Mouse (Mus musculus) neural tube, embryonic 14.5 days (tissue): ENCODE measurements around the gene Adra2c. TPM values are rescaled to one million over a fixed set of nuclear protein-coding genes. Genes with fewer than 3 reads are reported as not detected.

ENCODE experiments used
- ATAC-seq: fragments of 200-750 bp; cut with Nextera tagmentation; 2 replicates; pipeline ENCODE4 v1.8.0; 2017; ENCODE audit warnings: low read depth, mild to moderate bottlenecking, moderate TSS enrichment, moderate library complexity
- H3K27ac ChIP-seq: fragments of 300-500 bp; sonication (generic); 2 replicates; pipeline ENCODE4 v1.5.1; 2014; ENCODE audit warnings: low read depth, mild to moderate bottlenecking, control low read depth, low read length, moderate library complexity, mixed read lengths
- H3K27me3 ChIP-seq: fragments of 300-500 bp; sonication (generic); 2 replicates; pipeline ENCODE4 v1.6.1; 2014; ENCODE audit warnings: low read length; ENCODE audit not compliant: control insufficient read depth, insufficient read depth
- H3K36me3 ChIP-seq: fragments of 300-500 bp; sonication (generic); 2 replicates; pipeline ENCODE4 v1.6.1; 2014; ENCODE audit warnings: low read length, mixed read lengths; ENCODE audit not compliant: control insufficient read depth, insufficient read depth
- H3K4me1 ChIP-seq: fragments of 300-500 bp; sonication (generic); 2 replicates; pipeline ENCODE4 v1.6.1; 2014; ENCODE audit warnings: low read length; ENCODE audit not compliant: control insufficient read depth, insufficient read depth
- H3K4me2 ChIP-seq: fragments of 300-500 bp; sonication (generic); 2 replicates; pipeline ENCODE4 v1.6.1; 2014; ENCODE audit warnings: mild to moderate bottlenecking, low read depth, low read length, control low read depth
- H3K4me3 ChIP-seq: fragments of 300-500 bp; sonication (generic); 2 replicates; pipeline ENCODE4 v1.5.1; 2014; ENCODE audit warnings: low read depth, low read length, control low read depth, mixed read lengths
- H3K9ac ChIP-seq: fragments of 300-500 bp; sonication (generic); replicated peaks from 2 replicates; pipeline ENCODE4 v1.6.1; 2014; ENCODE audit warnings: low read depth, mild to moderate bottlenecking, control low read depth, low read length, mixed read lengths
- H3K9me3 ChIP-seq: fragments of 300-500 bp; sonication (generic); 2 replicates; pipeline ENCODE4 v1.6.1; 2016; ENCODE audit warnings: low read length; ENCODE audit not compliant: control insufficient read depth
- WGBS: fragments of 180-500 bp; shearing (Covaris S2); extraction: QIAGEN DNeasy Blood & Tissue Kit; methylation state at CpG from one replicate; pipeline ENCODE4 v1.1.7; 2014; 5-methylcytosine and 5-hydroxymethylcytosine counted together
- polyA plus RNA-seq: library from polyadenylated mRNA; unstranded; fragments of >200 nt; fragmentation: Nextera tagmentation; extraction: Ambion mirVana; gene quantifications from 2 replicates; pipeline ENCODE4 v1.2.1, GENCODE M21; 2014

Gene Adra2c
- polyA plus RNA-seq, 1 experiment from 2014 or later = 0.99 TPM

- no peak overlapping the region for H3K27ac ChIP-seq
- H3K4me2 ChIP-seq = no peak overlapping the region
- H3K27me3 ChIP-seq = no peaks in the 10 kb centered on the region
- no peaks in the 10 kb centered on the region for H3K4me1 ChIP-seq
- no peak overlapping the region for H3K9ac ChIP-seq
- WGBS = 30% methylated on average over 3 of the region's 3 CpGs
- no peaks in the 10 kb centered on the region for H3K9me3 ChIP-seq
- no peak overlapping the region for H3K4me3 ChIP-seq
- no peak for ATAC-seq
- no peaks in the 10 kb centered on the region for H3K36me3 ChIP-seq
Observed at GRCm38 (mm10) chr5:35299621-35300020, 21.5 kb downstream of the Adra2c start.

- Histone ChIP-seq H3K4me3 (no peak overlapping the region), H3K4me1 (no peaks in the 10 kb centered on the region), H3K27me3 (no peaks in the 10 kb centered on the region), H3K9me3 (no peaks in the 10 kb centered on the region), H3K9ac (no peak overlapping the region), H3K36me3 (no peaks in the 10 kb centered on the region), H3K27ac (no peak overlapping the region), H3K4me2 (no peak overlapping the region)
- ATAC-seq = no peak
- WGBS = 87% methylated on average over 3 of the region's 3 CpGs
Observed at GRCm38 (mm10) chr5:35304191-35304590, 26.1 kb downstream of the Adra2c start.

DNA sequence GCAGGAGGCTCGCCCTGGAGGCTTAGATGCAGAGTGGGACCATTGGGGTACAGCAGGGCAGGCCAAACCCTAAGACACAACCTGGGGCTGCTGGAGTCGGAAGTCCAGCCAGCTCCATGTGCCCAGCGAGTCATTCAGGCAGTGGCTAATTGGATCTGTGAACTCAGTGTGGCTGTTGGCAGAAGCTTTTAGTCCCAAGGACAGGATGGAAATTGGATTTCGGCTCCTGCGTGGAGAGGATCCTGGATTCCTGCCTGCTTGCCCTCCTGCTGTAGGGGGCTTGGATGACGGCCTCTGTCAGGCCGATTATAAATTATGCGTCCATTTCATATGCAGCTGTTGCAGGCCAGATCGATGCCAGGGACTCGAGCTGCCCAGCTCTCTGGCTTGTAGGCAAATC, 27.2 kb downstream of the Adra2c start:
- H3K27ac ChIP-seq = no peak overlapping the region
- no peaks in the 10 kb centered on the region for H3K27me3 ChIP-seq
- H3K36me3 ChIP-seq = no peaks in the 10 kb centered on the region
- 75% methylated on average over 10 of the region's 10 CpGs for WGBS
- H3K4me2 ChIP-seq = no peak overlapping the region
- no peak overlapping the region for H3K9ac ChIP-seq
- ATAC-seq = no peak
- no peaks in the 10 kb centered on the region for H3K9me3 ChIP-seq
- H3K4me3 ChIP-seq = no peak overlapping the region
- no peaks in the 10 kb centered on the region for H3K4me1 ChIP-seq

- Histone ChIP-seq H3K36me3 (no peaks in the 10 kb centered on the region), H3K27ac (no peak overlapping the region), H3K9ac (no peak overlapping the region), H3K4me3 (no peak overlapping the region), H3K9me3 (no peaks in the 10 kb centered on the region), H3K27me3 (no peaks in the 10 kb centered on the region), H3K4me1 (no peaks in the 10 kb centered on the region), H3K4me2 (no peak overlapping the region)
- 90% methylated on average over 1 of the region's 1 CpGs for WGBS
- ATAC-seq = no peak
Observed at GRCm38 (mm10) chr5:35306692-35307091, 28.6 kb downstream of the Adra2c start.

DNA sequence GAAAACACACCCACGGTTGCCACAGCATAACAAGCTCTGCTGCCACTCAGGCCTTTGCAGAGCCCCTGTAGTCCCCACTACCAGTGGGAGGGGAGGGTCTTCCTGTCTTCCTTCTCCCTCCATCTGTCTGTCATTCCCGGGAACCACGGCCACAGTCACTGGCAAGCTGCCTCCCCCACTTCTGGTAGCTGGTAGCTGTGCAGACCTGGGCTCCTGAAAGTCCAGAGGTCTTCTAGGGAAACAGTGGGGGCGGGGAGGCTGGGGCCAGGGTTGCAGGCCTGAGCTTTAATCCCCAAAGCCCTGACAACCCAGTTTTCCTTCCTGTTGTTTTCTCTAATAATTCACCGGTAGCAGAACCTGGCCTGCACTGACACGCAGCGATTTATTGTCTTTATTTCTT, 31.7 kb downstream of the Adra2c start:
- H3K9ac ChIP-seq = 0 out of 2 replicates have a peak overlapping the region, but pooled peaks have one; percentile 11
- H3K4me1 ChIP-seq = peaks cover 7% of the 10 kb centered on the region; the same call in 1 of the 2 replicates
- no peaks in the 10 kb centered on the region for H3K27me3 ChIP-seq
- 54% methylated on average over 7 of the region's 7 CpGs for WGBS
- H3K9me3 ChIP-seq = no peaks in the 10 kb centered on the region
- H3K4me2 ChIP-seq = no peak overlapping the region
- no peaks in the 10 kb centered on the region for H3K36me3 ChIP-seq
- H3K27ac ChIP-seq = no peak overlapping the region
- no peak for ATAC-seq
- H3K4me3 ChIP-seq = no peak overlapping the region

- no peaks in the 10 kb centered on the region for H3K27me3 ChIP-seq
- H3K27ac ChIP-seq = no peak overlapping the region
- WGBS = 91% methylated on average over 5 of the region's 5 CpGs
- ATAC-seq = no peak
- no peak overlapping the region for H3K9ac ChIP-seq
- H3K4me3 ChIP-seq = no peak overlapping the region
- H3K4me2 ChIP-seq = no peak overlapping the region
- H3K4me1 ChIP-seq = peaks cover 7% of the 10 kb centered on the region; the same call in 1 of the 2 replicates
- H3K36me3 ChIP-seq = no peaks in the 10 kb centered on the region
- no peaks in the 10 kb centered on the region for H3K9me3 ChIP-seq
Observed at GRCm38 (mm10) chr5:35311738-35312250, 33.7 kb downstream of the Adra2c start.

DNA sequence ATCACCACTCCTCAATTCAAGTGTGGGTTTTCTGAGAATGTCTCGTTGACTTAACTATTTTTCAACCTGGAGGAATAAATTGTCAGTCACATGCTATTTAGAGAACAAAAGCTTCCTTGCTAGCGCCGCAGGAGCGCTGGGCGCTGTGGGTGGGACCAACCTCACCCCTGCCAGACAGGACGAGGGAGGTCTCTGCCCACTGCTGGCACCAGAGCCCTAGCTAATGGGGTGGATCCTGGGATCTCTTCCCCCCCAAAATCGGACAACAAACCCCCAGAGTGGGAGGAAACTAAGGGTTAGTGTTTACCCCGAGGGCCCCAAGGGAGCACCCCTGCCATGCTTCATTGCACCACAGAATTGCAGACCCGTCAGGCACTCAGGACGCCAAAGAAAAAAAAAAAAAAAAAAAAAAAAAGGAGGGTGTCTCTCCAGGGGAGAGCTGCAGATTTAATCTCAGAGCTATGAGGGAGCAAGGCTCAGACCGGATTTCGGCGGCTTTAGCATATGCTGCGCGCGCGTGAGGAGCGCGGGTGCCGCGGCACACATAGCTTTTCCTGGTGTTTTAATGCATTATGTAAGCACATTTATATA, 35.2 kb downstream of the Adra2c start:
- Histone ChIP-seq H3K27ac (no peak overlapping the region), H3K9ac (peak overlapping the region; percentile 42; the same call in 1 of the 2 replicates), H3K9me3 (no peaks in the 10 kb centered on the region), H3K36me3 (no peaks in the 10 kb centered on the region), H3K27me3 (no peaks in the 10 kb centered on the region), H3K4me2 (peak overlapping the region; percentile 53), H3K4me3 (peak overlapping the region; percentile 17), H3K4me1 (peaks cover 7% of the 10 kb centered on the region; the same call in 1 of the 2 replicates)
- under 1% methylated on average over 21 of the region's 21 CpGs for WGBS
- peak; percentile 64 for ATAC-seq

GRCm38 (mm10) chr5:35313826-35314586, 35.9 kb downstream of the Adra2c start:
- Histone ChIP-seq H3K4me2 (peak overlapping the region; percentile 53), H3K9ac (peak overlapping the region; percentile 42; the same call in 1 of the 2 replicates), H3K9me3 (no peaks in the 10 kb centered on the region), H3K27ac (no peak overlapping the region), H3K27me3 (no peaks in the 10 kb centered on the region), H3K36me3 (no peaks in the 10 kb centered on the region), H3K4me3 (peak overlapping the region; percentile 17), H3K4me1 (peaks cover 7% of the 10 kb centered on the region; the same call in 1 of the 2 replicates)
- ATAC-seq = peak; percentile 52; the same call in 1 of the 2 replicates
- 14% methylated on average over 18 of the region's 18 CpGs for WGBS

- 69% methylated on average over 3 of the region's 3 CpGs for WGBS
- H3K27me3 ChIP-seq = no peaks in the 10 kb centered on the region
- no peaks in the 10 kb centered on the region for H3K9me3 ChIP-seq
- ATAC-seq = no peak
- H3K27ac ChIP-seq = no peak overlapping the region
- H3K4me1 ChIP-seq = peaks cover 7% of the 10 kb centered on the region; the same call in 1 of the 2 replicates
- no peak overlapping the region for H3K9ac ChIP-seq
- no peaks in the 10 kb centered on the region for H3K36me3 ChIP-seq
- no peak overlapping the region for H3K4me2 ChIP-seq
- no peak overlapping the region for H3K4me3 ChIP-seq
Observed at GRCm38 (mm10) chr5:35314629-35315028, 36.5 kb downstream of the Adra2c start.
